Mouse (Mus musculus) A20 (cell line): Measurements from ENCODE around the gene Tmem256.
A peak's percentile ranks its signal among the peaks of the same experiment; 100 is the strongest.
"Not testable (repeated sequence)": the region's sequence is repeated elsewhere in the genome, so short reads cannot be mapped to it uniquely, and the experiment has no call there.

ENCODE experiments used
- DNase-seq: peaks from one replicate; pipeline ENCODE4 v3.0.0-alpha.2; 2011; ENCODE audit warnings: low read depth, low spot score

Tmem256 gene

DNA sequence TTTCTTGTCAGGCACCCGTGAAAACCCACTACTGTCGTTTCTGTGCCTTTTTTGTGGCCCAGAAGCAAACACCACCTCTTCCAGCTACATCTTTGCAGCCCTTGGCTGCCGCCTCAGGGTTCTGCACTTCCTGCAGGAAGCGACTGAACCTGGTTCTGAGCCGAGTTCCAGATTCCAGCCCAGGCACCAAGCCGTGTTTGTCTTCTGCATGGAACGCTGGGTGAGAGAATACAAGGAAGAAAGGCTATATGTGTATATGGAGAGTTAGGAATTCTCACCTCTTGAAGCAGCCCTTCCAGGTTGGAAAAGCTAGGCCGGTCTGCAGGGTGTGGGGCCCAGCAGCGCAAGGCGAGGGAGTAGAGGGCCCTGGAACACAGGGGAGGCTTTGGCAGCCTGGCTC lies 16.4 kb downstream of the Tmem256 start:
- no peak for DNase-seq

DNA sequence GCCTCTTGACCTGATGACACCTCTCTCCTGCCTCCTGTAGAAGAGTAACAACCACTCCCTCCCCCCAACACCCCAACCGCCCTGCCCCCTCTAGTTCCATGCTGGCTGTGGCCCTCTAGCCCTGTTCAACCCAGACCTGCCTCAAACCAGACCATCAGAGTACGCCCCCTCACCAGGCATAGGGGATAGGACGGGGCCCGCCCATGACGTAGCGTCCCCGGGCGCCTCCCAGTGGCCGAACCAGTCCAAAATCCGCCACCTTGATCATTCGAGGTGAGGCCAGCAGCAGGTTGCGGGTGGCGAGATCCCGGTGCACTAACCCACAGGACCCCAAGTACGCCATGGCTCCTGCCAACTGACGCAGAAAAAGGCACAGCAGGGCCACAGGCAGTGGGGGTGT lies 17.0 kb downstream of the Tmem256 start:
- peak; percentile 67 for DNase-seq

GRCm38 (mm10) chr11:69858113-69858998 lies 20.0 kb downstream of the Tmem256 start, which contains the start of gene Tnk1:
Gene Tnk1, minus strand, starts transcription at chr11:69858730.
- no peak for DNase-seq

GRCm38 (mm10) chr11:69863729-69864128 lies 25.4 kb downstream of the Tmem256 start:
- not testable (repeated sequence) for DNase-seq

DNA sequence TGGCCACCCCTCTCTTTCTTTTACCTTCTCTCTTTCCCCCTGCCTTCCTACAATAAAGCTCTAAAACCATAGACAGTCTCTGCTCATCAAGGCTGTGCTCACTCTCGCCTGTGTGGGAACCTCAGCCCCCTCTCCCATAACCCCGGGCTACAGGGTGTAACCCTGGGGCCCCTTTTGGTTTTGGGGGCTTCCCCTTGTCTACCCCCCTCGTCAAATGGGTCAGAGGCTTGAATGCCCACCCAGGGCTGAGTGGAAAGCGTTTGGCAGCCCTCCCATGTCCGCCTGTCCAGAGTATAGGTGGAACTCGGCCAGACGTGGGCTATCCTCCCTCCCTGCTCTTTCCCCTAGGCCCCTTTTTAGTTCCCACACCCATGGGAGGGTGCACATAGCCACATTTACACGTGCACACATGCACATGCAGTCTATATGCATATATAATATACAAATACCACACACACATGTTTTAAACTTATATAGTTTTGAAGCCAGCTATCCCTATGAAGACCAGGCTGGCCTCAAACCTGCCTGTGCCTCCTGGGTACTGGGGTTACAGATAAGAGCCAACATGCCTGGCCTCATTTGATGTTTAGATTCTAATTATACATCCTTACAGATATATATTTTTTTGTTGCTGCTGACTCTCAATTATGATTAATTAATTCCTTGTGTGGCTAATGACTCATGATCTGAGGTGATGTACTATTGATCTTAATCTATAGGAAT lies 26.0 kb downstream of the Tmem256 start:
- no peak for DNase-seq

GRCm38 (mm10) chr11:69865561-69865960 lies 27.2 kb downstream of the Tmem256 start:
- DNase-seq = no peak

GRCm38 (mm10) chr11:69867335-69867734 lies 29.0 kb downstream of the Tmem256 start:
- DNase-seq = no peak

DNA sequence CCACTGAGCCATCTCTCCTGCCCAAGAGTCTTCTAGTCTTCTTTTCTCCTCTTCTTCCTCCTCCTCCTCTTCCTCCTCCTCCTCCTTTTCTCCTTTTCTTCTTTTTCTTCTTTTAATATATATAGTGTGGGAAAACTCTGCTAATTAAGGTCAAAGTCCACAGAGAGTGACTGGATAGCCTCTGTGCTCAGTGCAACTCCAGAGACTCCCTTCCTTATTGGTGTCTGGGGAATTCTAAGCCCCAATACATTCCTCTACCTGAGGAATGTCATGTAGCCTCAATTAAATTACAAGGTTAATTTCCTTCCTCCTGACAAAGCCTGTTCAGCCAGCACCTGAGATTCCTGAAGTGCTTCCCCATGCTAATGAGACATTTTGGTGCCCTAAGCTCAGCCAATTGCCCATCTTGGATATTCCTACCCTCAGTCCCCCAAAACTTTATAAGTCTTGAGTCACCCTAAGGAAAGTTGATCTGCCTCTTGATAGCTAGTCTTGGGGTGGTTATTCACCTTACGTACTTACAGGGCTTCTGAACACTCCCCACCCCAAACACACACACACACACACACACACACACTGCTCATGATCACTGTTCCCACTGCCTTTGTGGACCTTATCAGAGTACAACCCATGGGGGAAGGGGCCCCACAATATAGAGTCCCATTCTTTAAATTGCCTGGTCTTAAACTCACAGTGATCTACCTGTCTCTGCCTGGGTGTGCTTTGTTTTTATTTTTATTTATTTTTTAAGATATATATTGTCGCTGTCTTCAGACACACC lies 32.2 kb downstream of the Tmem256 start:
- DNase-seq = no peak

DNA sequence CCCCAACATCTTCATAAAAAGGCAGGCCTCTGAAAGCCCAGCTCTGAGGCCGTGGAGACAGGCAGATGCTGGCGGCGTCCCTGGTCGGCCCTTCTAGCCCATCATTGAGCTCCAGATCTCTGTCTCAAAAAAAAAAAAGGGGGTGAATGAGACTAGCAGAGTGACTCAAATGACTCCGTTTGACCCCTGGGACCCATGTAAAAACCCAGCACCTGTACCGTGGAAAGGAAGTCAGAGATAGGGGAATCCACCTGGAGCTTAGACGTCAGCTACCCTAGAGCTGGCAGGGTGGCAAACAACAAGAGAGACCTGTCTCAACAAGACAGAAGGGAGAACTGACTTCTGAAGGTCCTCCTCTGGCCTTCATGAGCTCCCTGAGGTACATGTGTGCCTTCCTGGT lies 33.5 kb downstream of the Tmem256 start:
- DNase-seq = peak; percentile 47

DNA sequence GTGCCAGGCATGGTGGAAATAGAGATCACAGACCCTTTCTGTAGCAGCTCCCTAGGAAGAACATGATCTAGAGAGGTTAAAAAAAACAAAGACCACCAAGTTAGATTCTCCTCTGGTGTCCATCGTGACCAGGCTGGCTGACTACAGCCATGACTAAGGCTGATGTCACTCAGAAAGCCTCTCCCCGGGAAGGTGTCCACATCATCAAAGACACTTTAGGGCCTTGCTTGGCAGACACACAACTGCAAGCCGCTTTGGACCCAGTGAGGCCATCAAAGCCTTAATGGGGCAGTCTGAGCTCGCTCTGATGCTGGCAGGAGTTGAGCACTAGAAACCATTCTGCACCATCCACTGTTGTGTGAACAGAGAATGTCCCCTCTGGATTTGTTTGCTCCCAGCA lies 34.1 kb downstream of the Tmem256 start:
- DNase-seq = no peak

- DNase-seq = peak; percentile 28
Measured at GRCm38 (mm10) chr11:69876186-69876585, 37.9 kb downstream of the Tmem256 start.

- peak; percentile 91 for DNase-seq
Measured at GRCm38 (mm10) chr11:69876867-69877266, 38.6 kb downstream of the Tmem256 start.

GRCm38 (mm10) chr11:69877878-69878277 lies 39.6 kb downstream of the Tmem256 start, which contains the start of gene Tmem95:
Gene Tmem95, minus strand, starts transcription at chr11:69878018.
- no peak for DNase-seq

- DNase-seq = no peak
Measured at GRCm38 (mm10) chr11:69878399-69878798, 40.1 kb downstream of the Tmem256 start.

GRCm38 (mm10) chr11:69878952-69879351 lies 40.6 kb downstream of the Tmem256 start:
- DNase-seq = no peak

GRCm38 (mm10) chr11:69879711-69880110 lies 41.4 kb downstream of the Tmem256 start:
- DNase-seq = no peak

- DNase-seq = peak; percentile 88
Measured at GRCm38 (mm10) chr11:69880506-69880852, 42.2 kb downstream of the Tmem256 start.

- peak; percentile 94 for DNase-seq
Measured at GRCm38 (mm10) chr11:69880853-69881603, 42.7 kb downstream of the Tmem256 start, which contains the start of gene Kctd11. Gene Kctd11, minus strand, starts transcription at chr11:69881406.

GRCm38 (mm10) chr11:69881787-69882670 lies 43.7 kb downstream of the Tmem256 start:
- no peak for DNase-seq

- DNase-seq = peak; percentile 65
Measured at GRCm38 (mm10) chr11:69883066-69883465, 44.8 kb downstream of the Tmem256 start.
